Mouse (Mus musculus): ENCODE measurements around the gene Lrrc38. TPM values are rescaled to one million over a fixed set of nuclear protein-coding genes. Genes with fewer than 3 reads are reported as not detected.
A peak's percentile ranks its signal among the peaks of the same experiment; 100 is the strongest.

Gene Lrrc38
- total RNA-seq, 1 experiment, result 0.22 TPM

GRCm38 (mm10) chr4:143383646-143384045, 34.1 kb downstream of the Lrrc38 start:
- TF ChIP-seq CHD2 (IDR thresholded peaks at IDR 0.05; ENCODE audit: low read depth, low read length), result no peak
- no peak for TF ChIP-seq ZNF384 (IDR thresholded peaks at IDR 0.05; ENCODE audit: low read depth, low read length)
- TF ChIP-seq MAFK (IDR thresholded peaks at IDR 0.05; ENCODE audit: insufficient read depth, low read depth, low read length), result no peak
- DNase-seq (ENCODE audit: low read depth, low spot score), result no peak
- in situ Hi-C loops (cut with MboI; ENCODE audit: low sequenced_read_pairs in 2 of 2, unreplicated experiment in 2 of 2), result loop anchor here in 1 of 2 experiments (25.0 kb wide), 1 partner anchor 346 kb away; no protein-coding TSS in a partner anchor

GRCm38 (mm10) chr4:143388955-143389702, 39.6 kb downstream of the Lrrc38 start:
- H3K4me1 ChIP-seq (ENCODE audit: control insufficient read depth in 2 of 2, insufficient read depth in 2 of 2, low read length in 2 of 2, poor library complexity in 1 of 2), result no peaks in the 10 kb centered on the region
- H3K4me3 ChIP-seq (ENCODE audit: insufficient read depth in 1 of 2, low read depth in 1 of 2, low read length in 2 of 2, poor library complexity in 1 of 2, severe bottlenecking in 1 of 2), result peak overlapping the region in 1 of 2 experiments; percentile 56; a peak in 2 of 4 replicates
- H3K36me3 ChIP-seq (ENCODE audit: control insufficient read depth, insufficient read depth, low read length, poor library complexity, severe bottlenecking), result no peaks in the 10 kb centered on the region
- no peaks in the 10 kb centered on the region for H3K9me3 ChIP-seq (ENCODE audit: control insufficient read depth, insufficient read depth, low read depth, low read length)
- in situ Hi-C loops (cut with MboI; ENCODE audit: low sequenced_read_pairs in 2 of 2, unreplicated experiment in 2 of 2), result loop anchor here in 1 of 2 experiments (25.0 kb wide), 1 partner anchor 352 kb away; no protein-coding TSS in a partner anchor
- DNase-seq (ENCODE audit: low read depth, low spot score), result no peak
- H3K9ac ChIP-seq (ENCODE audit: insufficient read depth, low read depth, low read length, poor library complexity, severe bottlenecking), result peak overlapping the region; percentile 54
- H3K27ac ChIP-seq (ENCODE audit: insufficient read depth, low read depth, low read length, poor library complexity, severe bottlenecking), result no peak overlapping the region
- TF ChIP-seq MAFK (IDR thresholded peaks at IDR 0.05; ENCODE audit: insufficient read depth, low read depth, low read length) (no peak), ZC3H11A (IDR thresholded peaks at IDR 0.05; ENCODE audit: borderline replicate concordance, low read depth, low read length) (no peak), HCFC1 (IDR thresholded peaks at IDR 0.05; ENCODE audit: borderline replicate concordance, insufficient read depth, low read length) (no peak), ZNF384 (IDR thresholded peaks at IDR 0.05; ENCODE audit: low read depth, low read length) (no peak), CHD2 (IDR thresholded peaks at IDR 0.05; ENCODE audit: low read depth, low read length) (no peak)

More at GRCm38 (mm10) chr4:143383646-143384045, 34.1 kb downstream of the Lrrc38 start:
- Histone ChIP-seq H3K27ac (ENCODE audit: insufficient read depth, low read depth, low read length, poor library complexity, severe bottlenecking) (no peak overlapping the region), H3K9ac (ENCODE audit: insufficient read depth, low read depth, low read length, poor library complexity, severe bottlenecking) (no peak overlapping the region), H3K36me3 (ENCODE audit: control insufficient read depth, insufficient read depth, low read length, poor library complexity, severe bottlenecking) (no peaks in the 10 kb centered on the region), H3K9me3 (ENCODE audit: control insufficient read depth, insufficient read depth, low read depth, low read length) (no peaks in the 10 kb centered on the region), H3K4me1 (ENCODE audit: control insufficient read depth in 2 of 2, insufficient read depth in 2 of 2, low read length in 2 of 2, poor library complexity in 1 of 2) (peaks cover 0 to 4% of the 10 kb centered on the region in 2 experiments; a peak in 1 of 4 replicates), H3K4me3 (ENCODE audit: insufficient read depth in 1 of 2, low read depth in 1 of 2, low read length in 2 of 2, poor library complexity in 1 of 2, severe bottlenecking in 1 of 2) (no peak overlapping the region)

- Histone ChIP-seq H3K4me1 (ENCODE audit: control insufficient read depth in 2 of 2, insufficient read depth in 2 of 2, low read length in 2 of 2, poor library complexity in 1 of 2) (no peaks in the 10 kb centered on the region), H3K9ac (ENCODE audit: insufficient read depth, low read depth, low read length, poor library complexity, severe bottlenecking) (peak within 1 kb of the TSS; percentile 55; the same call in 1 of the 2 replicates), H3K4me3 (ENCODE audit: insufficient read depth in 1 of 2, low read depth in 1 of 2, low read length in 2 of 2, poor library complexity in 1 of 2, severe bottlenecking in 1 of 2) (peak within 1 kb of the TSS; percentile 42 to 46), H3K9me3 (ENCODE audit: control insufficient read depth, insufficient read depth, low read depth, low read length) (no peaks in the 10 kb centered on the region), H3K27ac (ENCODE audit: insufficient read depth, low read depth, low read length, poor library complexity, severe bottlenecking) (0 out of 2 replicates have a peak within 1 kb of the TSS, but pooled peaks have one; percentile 45), H3K36me3 (ENCODE audit: control insufficient read depth, insufficient read depth, low read length, poor library complexity, severe bottlenecking) (no peaks in the 10 kb centered on the region; the same call in 1 of the 2 replicates)
- TF ChIP-seq MAFK (IDR thresholded peaks at IDR 0.05; ENCODE audit: insufficient read depth, low read depth, low read length) (no peak), HCFC1 (IDR thresholded peaks at IDR 0.05; ENCODE audit: borderline replicate concordance, insufficient read depth, low read length) (no peak), CHD2 (IDR thresholded peaks at IDR 0.05; ENCODE audit: low read depth, low read length) (no peak), ZNF384 (IDR thresholded peaks at IDR 0.05; ENCODE audit: low read depth, low read length) (no peak), ZC3H11A (IDR thresholded peaks at IDR 0.05; ENCODE audit: borderline replicate concordance, low read depth, low read length) (no peak)
- in situ Hi-C loops (cut with MboI; ENCODE audit: low sequenced_read_pairs in 2 of 2, unreplicated experiment in 2 of 2), result loop anchor here in 1 of 2 experiments (25.0 kb wide), 1 partner anchor 357 kb away; no protein-coding TSS in a partner anchor
- peak; percentile 73 for DNase-seq (ENCODE audit: low read depth, low spot score)
Observed at GRCm38 (mm10) chr4:143394181-143394580, 44.6 kb downstream of the Lrrc38 start, which contains the start of gene Pramel1. TSS of gene Pramel1 (plus strand) at chr4:143394428.

GRCm38 (mm10) chr4:143411566-143412218, 62.1 kb downstream of the Lrrc38 start:
- Histone ChIP-seq H3K4me3 (ENCODE audit: insufficient read depth in 1 of 2, low read depth in 1 of 2, low read length in 2 of 2, poor library complexity in 1 of 2, severe bottlenecking in 1 of 2) (peak overlapping the region; percentile 73 to 85), H3K9ac (ENCODE audit: insufficient read depth, low read depth, low read length, poor library complexity, severe bottlenecking) (peak overlapping the region; percentile 15; the same call in 1 of the 2 replicates), H3K27ac (ENCODE audit: insufficient read depth, low read depth, low read length, poor library complexity, severe bottlenecking) (peak overlapping the region; percentile 51; the same call in 1 of the 2 replicates), H3K36me3 (ENCODE audit: control insufficient read depth, insufficient read depth, low read length, poor library complexity, severe bottlenecking) (peaks cover 7% of the 10 kb centered on the region), H3K9me3 (ENCODE audit: control insufficient read depth, insufficient read depth, low read depth, low read length) (0 out of 2 replicates have a peak, but pooled peaks cover 2% of the 10 kb centered on the region), H3K4me1 (ENCODE audit: control insufficient read depth in 2 of 2, insufficient read depth in 2 of 2, low read length in 2 of 2, poor library complexity in 1 of 2) (no peaks in the 10 kb centered on the region)
- in situ Hi-C loops (cut with MboI; ENCODE audit: low sequenced_read_pairs in 2 of 2, unreplicated experiment in 2 of 2), result no loop called here
- TF ChIP-seq ZC3H11A (IDR thresholded peaks at IDR 0.05; ENCODE audit: borderline replicate concordance, low read depth, low read length) (no peak), MAFK (IDR thresholded peaks at IDR 0.05; ENCODE audit: insufficient read depth, low read depth, low read length) (no peak), HCFC1 (IDR thresholded peaks at IDR 0.05; ENCODE audit: borderline replicate concordance, insufficient read depth, low read length) (no peak), ZNF384 (IDR thresholded peaks at IDR 0.05; ENCODE audit: low read depth, low read length) (no peak), CHD2 (IDR thresholded peaks at IDR 0.05; ENCODE audit: low read depth, low read length) (no peak)
- DNase-seq (ENCODE audit: low read depth, low spot score), result no peak
